Mouse (Mus musculus) stomach, embryonic 16.5 days (tissue): ENCODE results near the gene Kmt2e. TPM values are rescaled to one million over a fixed set of nuclear protein-coding genes. Genes with fewer than 3 reads are reported as not detected.

Source experiments
- ATAC-seq: fragments of 200-750 bp; cut with Nextera tagmentation; 2 replicates; pipeline ENCODE4 v1.8.0; 2017; ENCODE audit warnings: moderate number of reproducible peaks, moderate TSS enrichment; ENCODE audit not compliant: insufficient read depth, low FRiP score
- H3K27ac ChIP-seq: fragments of 300-500 bp; sonication (generic); 2 replicates; pipeline ENCODE4 v1.5.1; 2014; ENCODE audit warnings: low read length
- H3K27me3 ChIP-seq: fragments of 300-500 bp; sonication (generic); 2 replicates; pipeline ENCODE4 v1.6.1; 2014; ENCODE audit warnings: low read length, control low read depth, mixed read lengths; ENCODE audit not compliant: control insufficient read depth, insufficient read depth
- H3K36me3 ChIP-seq: fragments of 300-500 bp; sonication (generic); 2 replicates; pipeline ENCODE4 v1.6.1; 2014; ENCODE audit warnings: low read length; ENCODE audit not compliant: control insufficient read depth, insufficient read depth
- H3K4me1 ChIP-seq: fragments of 300-500 bp; sonication (generic); 2 replicates; pipeline ENCODE4 v1.6.1; 2014; ENCODE audit warnings: low read length, control low read depth, mixed read lengths; ENCODE audit not compliant: control insufficient read depth, insufficient read depth
- H3K4me2 ChIP-seq: fragments of 300-500 bp; sonication (generic); 2 replicates; pipeline ENCODE4 v1.6.1; 2014; ENCODE audit warnings: low read depth, low read length, mixed read lengths
- H3K4me3 ChIP-seq: fragments of 300-500 bp; sonication (generic); replicated peaks from 2 replicates; pipeline ENCODE4 v1.5.1; 2014; ENCODE audit warnings: mild to moderate bottlenecking, low read length
- H3K9ac ChIP-seq: fragments of 300-500 bp; sonication (generic); 2 replicates; pipeline ENCODE4 v1.6.1; 2014; ENCODE audit warnings: low read length
- H3K9me3 ChIP-seq: fragments of 300-500 bp; sonication (generic); replicated peaks from 2 replicates; pipeline ENCODE4 v1.6.1; 2016; ENCODE audit warnings: low read length, control low read depth; ENCODE audit not compliant: control insufficient read depth
- WGBS: fragments of 180-500 bp; shearing (Covaris S2); extraction: QIAGEN DNeasy Blood & Tissue Kit; methylation state at CpG from one replicate; pipeline ENCODE4 v1.1.7; 2014; 5-methylcytosine and 5-hydroxymethylcytosine counted together
- polyA plus RNA-seq: library from polyadenylated mRNA; unstranded; fragments of >200 nt; fragmentation: Nextera tagmentation; extraction: Ambion mirVana; gene quantifications from 2 replicates; pipeline ENCODE4 v1.2.1, GENCODE M21; 2015

The Kmt2e gene
- polyA plus RNA-seq, 1 experiment from 2014 or later, result 90.9 TPM

- no peak for ATAC-seq
- Histone ChIP-seq H3K9me3 (no peaks in the 10 kb centered on the region), H3K9ac (no peak overlapping the region), H3K4me3 (no peak overlapping the region), H3K36me3 (peaks cover 11% of the 10 kb centered on the region; the same call in 1 of the 2 replicates), H3K27ac (no peak overlapping the region), H3K4me2 (no peak overlapping the region), H3K27me3 (no peaks in the 10 kb centered on the region), H3K4me1 (peaks cover under 1% of the 10 kb centered on the region)
- 95% methylated on average over 13 of the region's 13 CpGs for WGBS
These were observed 79.2 kb downstream of the Kmt2e start for GRCm38 (mm10) chr5:23513468-23513867.

- Histone ChIP-seq H3K27ac (no peak overlapping the region), H3K4me3 (no peak overlapping the region), H3K9ac (no peak overlapping the region), H3K27me3 (no peaks in the 10 kb centered on the region), H3K4me1 (peaks cover 13% of the 10 kb centered on the region), H3K9me3 (no peaks in the 10 kb centered on the region), H3K4me2 (no peak overlapping the region), H3K36me3 (peaks cover 11% of the 10 kb centered on the region; the same call in 1 of the 2 replicates)
- 85% methylated on average over 10 of the region's 10 CpGs for WGBS
- ATAC-seq, result no peak
These were observed 80.8 kb downstream of the Kmt2e start for GRCm38 (mm10) chr5:23515038-23515437.

- no peaks in the 10 kb centered on the region for H3K27me3 ChIP-seq
- H3K9ac ChIP-seq, result no peak overlapping the region
- 88% methylated on average over 3 of the region's 3 CpGs for WGBS
- no peak for ATAC-seq
- peaks cover 13% of the 10 kb centered on the region for H3K4me1 ChIP-seq
- H3K4me3 ChIP-seq, result no peak overlapping the region
- no peak overlapping the region for H3K27ac ChIP-seq
- H3K4me2 ChIP-seq, result no peak overlapping the region
- peaks cover 11% of the 10 kb centered on the region; the same call in 1 of the 2 replicates for H3K36me3 ChIP-seq
- no peaks in the 10 kb centered on the region for H3K9me3 ChIP-seq
These were observed 82.7 kb downstream of the Kmt2e start for GRCm38 (mm10) chr5:23516962-23517361.

- ATAC-seq, result no peak
- peaks cover 11% of the 10 kb centered on the region; the same call in 1 of the 2 replicates for H3K36me3 ChIP-seq
- WGBS, result 82% methylated on average over 4 of the region's 4 CpGs
- no peak overlapping the region for H3K4me2 ChIP-seq
- no peak overlapping the region for H3K9ac ChIP-seq
- H3K27me3 ChIP-seq, result no peaks in the 10 kb centered on the region
- no peaks in the 10 kb centered on the region for H3K9me3 ChIP-seq
- no peak overlapping the region for H3K4me3 ChIP-seq
- H3K4me1 ChIP-seq, result peaks cover 13% of the 10 kb centered on the region
- no peak overlapping the region for H3K27ac ChIP-seq
These were observed 83.6 kb downstream of the Kmt2e start for GRCm38 (mm10) chr5:23517839-23518238.

- WGBS, result 27% methylated on average over 3 of the region's 3 CpGs
- H3K9ac ChIP-seq, result 0 out of 2 replicates have a peak overlapping the region, but pooled peaks have one; percentile 26
- H3K27me3 ChIP-seq, result no peaks in the 10 kb centered on the region
- H3K9me3 ChIP-seq, result no peaks in the 10 kb centered on the region
- H3K36me3 ChIP-seq, result peaks cover 9% of the 10 kb centered on the region; the same call in 1 of the 2 replicates
- peak overlapping the region; percentile 37 for H3K27ac ChIP-seq
- peaks cover 13% of the 10 kb centered on the region for H3K4me1 ChIP-seq
- H3K4me2 ChIP-seq, result no peak overlapping the region
- peak; percentile 82 for ATAC-seq
- no peak overlapping the region for H3K4me3 ChIP-seq
These were observed 84.4 kb downstream of the Kmt2e start for GRCm38 (mm10) chr5:23518673-23519072.

GRCm38 (mm10) chr5:23519679-23520078, 85.4 kb downstream of the Kmt2e start:
- Histone ChIP-seq H3K9ac (no peak overlapping the region), H3K4me2 (no peak overlapping the region), H3K27me3 (no peaks in the 10 kb centered on the region), H3K4me3 (no peak overlapping the region), H3K27ac (no peak overlapping the region), H3K36me3 (peaks cover 10% of the 10 kb centered on the region; the same call in 1 of the 2 replicates), H3K9me3 (no peaks in the 10 kb centered on the region), H3K4me1 (peaks cover 13% of the 10 kb centered on the region)
- WGBS, result 95% methylated on average over 3 of the region's 3 CpGs
- ATAC-seq, result no peak

- H3K9me3 ChIP-seq, result no peaks in the 10 kb centered on the region
- 81% methylated on average over 1 of the region's 1 CpGs for WGBS
- H3K4me2 ChIP-seq, result no peak overlapping the region
- no peak for ATAC-seq
- no peaks in the 10 kb centered on the region for H3K27me3 ChIP-seq
- H3K27ac ChIP-seq, result no peak overlapping the region
- H3K9ac ChIP-seq, result no peak overlapping the region
- peaks cover 13% of the 10 kb centered on the region for H3K4me1 ChIP-seq
- H3K4me3 ChIP-seq, result no peak overlapping the region
- peaks cover 10% of the 10 kb centered on the region; the same call in 1 of the 2 replicates for H3K36me3 ChIP-seq
These were observed 87.4 kb downstream of the Kmt2e start for GRCm38 (mm10) chr5:23521645-23522044.

GRCm38 (mm10) chr5:23523936-23524335, 89.7 kb downstream of the Kmt2e start:
- WGBS, result 73% methylated on average over 3 of the region's 3 CpGs
- no peak overlapping the region for H3K9ac ChIP-seq
- no peak overlapping the region for H3K4me3 ChIP-seq
- H3K9me3 ChIP-seq, result no peaks in the 10 kb centered on the region
- H3K27me3 ChIP-seq, result no peaks in the 10 kb centered on the region
- no peak overlapping the region for H3K27ac ChIP-seq
- peaks cover 10% of the 10 kb centered on the region; the same call in 1 of the 2 replicates for H3K36me3 ChIP-seq
- no peak overlapping the region for H3K4me2 ChIP-seq
- ATAC-seq, result no peak
- H3K4me1 ChIP-seq, result peaks cover 10% of the 10 kb centered on the region

- Histone ChIP-seq H3K4me2 (no peak overlapping the region), H3K9me3 (no peaks in the 10 kb centered on the region), H3K36me3 (peaks cover 10% of the 10 kb centered on the region; the same call in 1 of the 2 replicates), H3K9ac (no peak overlapping the region), H3K27me3 (no peaks in the 10 kb centered on the region), H3K4me1 (0 out of 2 replicates have a peak, but pooled peaks cover 4% of the 10 kb centered on the region), H3K4me3 (no peak overlapping the region), H3K27ac (no peak overlapping the region)
- WGBS, result 65% methylated on average over 3 of the region's 3 CpGs
- no peak for ATAC-seq
These were observed 90.4 kb downstream of the Kmt2e start for GRCm38 (mm10) chr5:23524621-23525020.
